Comparison of ENCODE assay signal across 21 mouse cellular contexts in genomic region chr5:76635592-76635991, GRCm38 (mm10). TPM values are rescaled to one million over a fixed set of nuclear protein-coding genes. Genes with fewer than 3 reads are reported as not detected.
DNase-seq lines count a peak whose midpoint lies in the region; ATAC-seq and TF ChIP-seq lines count a peak whose summit lies in the region.
"Had no signal": no experiment of that assay in that cellular context is flagged by ENCODE, and none has a peak within 500 bp of the region (broad histone marks: within the 10 kb centered on the region; RNA-seq: fewer than 3 reads in every experiment).

No protein-coding gene starts in this region.

- H3K9me3 ChIP-seq in heart, embryonic 12.5 days (replicated peaks), result no peaks in the 10 kb centered on the region
- H3K9me3 ChIP-seq in lung, embryonic 14.5 days (ENCODE audit: low read depth, low read length), result no peaks in the 10 kb centered on the region
- H3K9me3 ChIP-seq: embryonic facial prominence, embryonic 15.5 days; G1E; heart, embryonic 15.5 days; hindbrain, embryonic 10.5 days; kidney, embryonic 15.5 days; limb, embryonic 13.5 days; midbrain, embryonic 13.5 days; neural tube, embryonic 12.5 days had no signal

- H3K4me3 ChIP-seq in heart, embryonic 12.5 days, result no peak overlapping the region
- H3K4me3 ChIP-seq in lung, embryonic 14.5 days (ENCODE audit: low read depth, low read length), result no peak overlapping the region
- no peak overlapping the region for H3K4me3 ChIP-seq in lung, adult 2 months (replicated peaks; ENCODE audit: extremely low read depth, low read depth, low read length)
- H3K4me3 ChIP-seq: embryonic facial prominence, embryonic 15.5 days; gastrocnemius, adult 2 months; heart, embryonic 15.5 days; hindbrain, embryonic 10.5 days; kidney, embryonic 15.5 days; limb, embryonic 13.5 days; midbrain, embryonic 13.5 days; neural tube, embryonic 12.5 days had no signal

- WGBS in heart, embryonic 12.5 days, result 69% methylated on average over 2 of the region's 2 CpGs
- WGBS in lung, embryonic 14.5 days, result 93% methylated on average over 2 of the region's 2 CpGs
- 61% methylated on average over 2 of the region's 2 CpGs for WGBS in lung, adult 2 months

- no peak overlapping the region for H3K4me2 ChIP-seq in heart, embryonic 12.5 days
- H3K4me2 ChIP-seq in lung, embryonic 14.5 days, result no peak overlapping the region
- H3K4me2 ChIP-seq: embryonic facial prominence, embryonic 15.5 days; heart, embryonic 15.5 days; kidney, embryonic 15.5 days; limb, embryonic 13.5 days; midbrain, embryonic 13.5 days; neural tube, embryonic 12.5 days had no signal

- TF ChIP-seq CTCF in lung, embryonic 14.5 days (IDR thresholded peaks at IDR 0.05; ENCODE audit: low read depth), result no peak
- TF ChIP-seq CTCF in lung, adult 2 months (IDR thresholded peaks at IDR 0.05; ENCODE audit: insufficient read depth, low read length), result no peak

- peaks cover 73% of the 10 kb centered on the region for H3K36me3 ChIP-seq in heart, embryonic 12.5 days
- H3K36me3 ChIP-seq in lung, embryonic 14.5 days (ENCODE audit: insufficient read depth), result peaks cover 79% of the 10 kb centered on the region

- no peaks in the 10 kb centered on the region for H3K4me1 ChIP-seq in heart, embryonic 12.5 days (replicated peaks)
- H3K4me1 ChIP-seq in lung, embryonic 14.5 days (ENCODE audit: insufficient read depth), result no peaks in the 10 kb centered on the region
- no peaks in the 10 kb centered on the region for H3K4me1 ChIP-seq in lung, adult 2 months (ENCODE audit: control insufficient read depth, insufficient read depth, low read length)
- H3K4me1 ChIP-seq: embryonic facial prominence, embryonic 15.5 days; heart, embryonic 15.5 days; hindbrain, embryonic 10.5 days; kidney, embryonic 15.5 days; limb, embryonic 13.5 days; midbrain, embryonic 13.5 days; neural tube, embryonic 12.5 days had no signal

- no peaks in the 10 kb centered on the region for H3K27me3 ChIP-seq in heart, embryonic 12.5 days (replicated peaks)
- no peaks in the 10 kb centered on the region for H3K27me3 ChIP-seq in lung, embryonic 14.5 days (ENCODE audit: insufficient read depth, low read length)
- H3K27me3 ChIP-seq: embryonic facial prominence, embryonic 15.5 days; heart, embryonic 15.5 days; kidney, embryonic 15.5 days; limb, embryonic 13.5 days; midbrain, embryonic 13.5 days; neural tube, embryonic 12.5 days had no signal

- peak; percentile 11 for DNase-seq in adrenal gland, adult 2 months
- no peak for DNase-seq in adrenal gland, adult 18-20 months (ENCODE audit: low spot score in 2 of 2)
- DNase-seq in heart, postnatal 4 days, result peak; percentile 10
- DNase-seq in lung, embryonic 14.5 days, result peak; percentile 11
- DNase-seq in lung, adult 2 months, result no peak
- no peak for DNase-seq in gastrocnemius, adult 8-10 months (ENCODE audit: low spot score in 2 of 2)
- no peak for DNase-seq in frontal cortex, postnatal 36 days (ENCODE audit: low spot score in 2 of 2)
- DNase-seq: cerebellum, adult 11 months; cerebellum, postnatal 14 days; embryo, embryonic 11 days; gastrocnemius, adult 2 months; thymus, postnatal 14 days had no signal

- H3K27ac ChIP-seq in heart, embryonic 12.5 days (ENCODE audit: poor library complexity, severe bottlenecking), result no peak overlapping the region
- H3K27ac ChIP-seq in lung, embryonic 14.5 days (ENCODE audit: low read depth), result no peak overlapping the region
- H3K27ac ChIP-seq: embryonic facial prominence, embryonic 15.5 days; gastrocnemius, adult 2 months; heart, embryonic 15.5 days; hindbrain, embryonic 10.5 days; kidney, embryonic 15.5 days; limb, embryonic 13.5 days; midbrain, embryonic 13.5 days; neural tube, embryonic 12.5 days had no signal

- ATAC-seq in heart, embryonic 12.5 days (ENCODE audit: insufficient number of reproducible peaks, low FRiP score), result no peak
- no peak for ATAC-seq in lung, embryonic 14.5 days (ENCODE audit: insufficient read depth)
- ATAC-seq: midbrain, embryonic 13.5 days had no signal

- no peak overlapping the region for H3K9ac ChIP-seq in heart, embryonic 12.5 days
- H3K9ac ChIP-seq in lung, embryonic 14.5 days, result no peak overlapping the region
- H3K9ac ChIP-seq: embryonic facial prominence, embryonic 15.5 days; heart, embryonic 15.5 days; kidney, embryonic 15.5 days; limb, embryonic 13.5 days; midbrain, embryonic 13.5 days; neural tube, embryonic 12.5 days had no signal

- TF ChIP-seq POLR2A in lung, adult 2 months (IDR thresholded peaks at IDR 0.05; ENCODE audit: borderline replicate concordance, extremely low read depth, low read depth, low read length), result no peak

RNA-seq across cellular contexts. Expression of gene C530008M17Rik, which starts 20.7 kb away (rescaled TPM):
- total RNA-seq in adrenal gland, adult 2 months (2021), result 10 to 100 TPM in 1 of 2 experiments, 1 to 10 TPM in 1; 6.3 to 16.4 TPM
- polyA plus RNA-seq in adrenal gland, adult 2 months (2012; rRNA removed), result 3.7 and 14.1 TPM in 2 replicates
- total RNA-seq in adrenal gland, adult 18-20 months (2021), result 10 to 100 TPM in 1 of 2 experiments, 1 to 10 TPM in 1; 5.5 to 12.8 TPM
- total RNA-seq in heart, postnatal 4 days (2021), result 1 to 10 TPM; 7.6 to 9.5 TPM
- 36.1 and 38.7 TPM in 2 replicates for polyA plus RNA-seq in heart, embryonic 12.5 days (2016; fragmentation: Nextera tagmentation; extraction: Ambion mirVana)
- polyA plus RNA-seq in lung, embryonic 14.5 days (2014; fragmentation: Nextera tagmentation; extraction: Ambion mirVana), result 11.2 and 14.8 TPM in 2 replicates
- 4.9 and 6.0 TPM in 2 replicates for polyA plus RNA-seq in lung, adult 2 months (2012; rRNA removed)
- total RNA-seq in gastrocnemius, adult 8-10 months (2022), result 1 to 10 TPM; 1.4 to 2.1 (median 1.9) TPM

RNA-seq across cellular contexts. Expression of gene Cep135, which starts 47.1 kb away (rescaled TPM):
- total RNA-seq in adrenal gland, adult 2 months (2021), result 1 to 10 TPM; 3.8 to 4.9 TPM
- polyA plus RNA-seq in adrenal gland, adult 2 months (2012; rRNA removed), result 0.46 and 0.53 TPM in 2 replicates
- 1 to 10 TPM; 3.5 to 3.6 TPM for total RNA-seq in adrenal gland, adult 18-20 months (2021)
- 1 to 10 TPM; 7.4 to 7.6 TPM for total RNA-seq in heart, postnatal 4 days (2021)
- 8.5 and 9.8 TPM in 2 replicates for polyA plus RNA-seq in heart, embryonic 12.5 days (2016; fragmentation: Nextera tagmentation; extraction: Ambion mirVana)
- 9.4 and 9.6 TPM in 2 replicates for polyA plus RNA-seq in lung, embryonic 14.5 days (2014; fragmentation: Nextera tagmentation; extraction: Ambion mirVana)
- polyA plus RNA-seq in lung, adult 2 months (2012; rRNA removed), result 1.3 and 1.8 TPM in 2 replicates
- under 1 TPM; 0.61 to 0.94 (median 0.86) TPM for total RNA-seq in gastrocnemius, adult 8-10 months (2022)

Comparison
In these comparisons a context has a peak if more than half of its experiments do, and no peak if none do; other contexts are left out.
1. DNase-seq: peak in adrenal gland, adult 2 months (single experiment), heart, postnatal 4 days (single experiment) and lung, embryonic 14.5 days (single experiment); none in adrenal gland, adult 18-20 months (0 of 2), lung, adult 2 months (single experiment), gastrocnemius, adult 8-10 months (0 of 2) and frontal cortex, postnatal 36 days (0 of 2).